Mouse (Mus musculus) hindbrain, postnatal 0 days (tissue): ENCODE data around the gene Nyap2. TPM values are rescaled to one million over a fixed set of nuclear protein-coding genes. Genes with fewer than 3 reads are reported as not detected.
A peak's percentile ranks its signal among the peaks of the same experiment; 100 is the strongest.

ENCODE experiments used
- ATAC-seq: fragments of 200-750 bp; cut with Nextera tagmentation; 2 replicates; pipeline ENCODE4 v1.8.0; 2017; ENCODE audit warnings: mild to moderate bottlenecking, moderate TSS enrichment, moderate library complexity
- DNase-seq: peaks from one replicate; pipeline ENCODE4 v3.0.0-alpha.2; 2015; ENCODE audit warnings: low spot score
- H3K27ac ChIP-seq: fragments of 300-500 bp; sonication (generic); 2 replicates; pipeline ENCODE4 v1.5.1; 2014; ENCODE audit warnings: mild to moderate bottlenecking
- H3K27me3 ChIP-seq: fragments of 300-500 bp; sonication (generic); 2 replicates; pipeline ENCODE4 v1.6.1; 2014; ENCODE audit warnings: low read length, mixed read lengths; ENCODE audit not compliant: insufficient read depth
- H3K36me3 ChIP-seq: fragments of 300-500 bp; sonication (generic); 2 replicates; pipeline ENCODE4 v1.6.1; 2014; ENCODE audit warnings: low read length, mixed read lengths; ENCODE audit not compliant: insufficient read depth
- H3K4me1 ChIP-seq: fragments of 300-500 bp; sonication (generic); 2 replicates; pipeline ENCODE4 v1.6.1; 2014; ENCODE audit warnings: antibody characterized with exemption, low read length, mixed read lengths; ENCODE audit not compliant: insufficient read depth
- H3K4me2 ChIP-seq: fragments of 300-500 bp; sonication (generic); 2 replicates; pipeline ENCODE4 v1.6.1; 2014; ENCODE audit warnings: low read depth, mild to moderate bottlenecking, low read length, moderate library complexity, mixed read lengths
- H3K4me3 ChIP-seq: fragments of 300-500 bp; sonication (generic); 2 replicates; pipeline ENCODE4 v1.5.1; 2014; ENCODE audit warnings: low read length
- H3K9ac ChIP-seq: fragments of 300-500 bp; sonication (generic); replicated peaks from 2 replicates; pipeline ENCODE4 v1.6.1; 2014; ENCODE audit warnings: mild to moderate bottlenecking, low read length, moderate library complexity, mixed read lengths
- H3K9me3 ChIP-seq: fragments of 300-500 bp; sonication (generic); 2 replicates; pipeline ENCODE4 v1.6.1; 2016; ENCODE audit warnings: low read length, mixed read lengths
- CTCF ChIP-seq: IDR thresholded peaks from 2 replicates; pipeline ENCODE4 v1.5.1; 2016; ENCODE audit warnings: antibody characterized with exemption, control low read depth, low read depth
- WGBS: fragments of 180-500 bp; shearing (Covaris S2); extraction: QIAGEN DNeasy Blood & Tissue Kit; methylation state at CpG from one replicate; pipeline ENCODE4 v1.1.7; 2014; 5-methylcytosine and 5-hydroxymethylcytosine counted together
- polyA plus RNA-seq: library from polyadenylated mRNA; unstranded; fragments of >200 nt; fragmentation: Nextera tagmentation; extraction: Ambion mirVana; gene quantifications from 2 replicates; pipeline ENCODE4 v1.2.1, GENCODE M21; 2015
- total RNA-seq: library from RNA; depleted of rRNA; stranded (reverse); fragments of >200 nt; gene quantifications from 2 replicates; pipeline ENCODE4 v1.2.3, GENCODE M21; 2014

Nyap2 gene
- total and polyA plus RNA-seq, 2 experiments from 2014 or later = 12.5 to 39.3 TPM

DNA sequence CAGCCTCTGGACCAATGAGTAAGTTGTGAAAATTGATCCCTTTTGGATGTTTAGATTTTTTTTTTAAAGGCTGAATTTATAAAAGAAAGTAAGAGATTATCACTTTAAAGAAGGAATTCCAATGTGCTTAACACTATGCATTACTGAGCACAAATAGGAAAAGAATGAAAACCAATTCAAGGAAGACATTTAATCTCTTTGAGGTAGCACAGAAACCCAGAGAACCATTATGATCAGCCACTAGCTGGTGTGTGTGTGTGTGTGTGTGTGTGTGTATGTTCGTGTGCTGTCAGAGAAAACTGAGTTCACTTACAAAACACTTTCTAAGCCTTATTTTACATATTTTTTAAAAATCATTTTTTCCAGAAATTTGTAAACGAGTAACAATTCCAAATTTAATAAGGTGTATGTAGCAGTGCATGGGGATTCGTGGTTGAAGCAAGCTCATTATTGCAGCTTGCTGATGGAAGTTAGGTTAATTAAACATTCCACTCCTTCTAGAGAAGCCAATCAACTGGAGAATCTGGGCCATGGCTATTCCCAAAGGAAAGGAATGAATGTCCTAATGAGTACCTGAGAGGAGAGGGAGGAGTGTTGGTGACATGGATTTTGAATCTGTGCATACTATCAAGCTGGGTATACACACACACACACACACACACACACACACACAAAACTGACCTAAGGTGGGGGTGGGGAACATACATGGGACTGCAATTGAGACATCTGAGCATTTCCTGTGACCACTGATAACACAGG lies 171.9 kb downstream of the Nyap2 start:
- DNase-seq (peak; percentile 33), ATAC-seq (peak; percentile 59; the same call in 1 of the 2 replicates)
- Histone ChIP-seq H3K9ac (no peak overlapping the region), H3K36me3 (no peaks in the 10 kb centered on the region), H3K4me3 (no peak overlapping the region), H3K4me1 (no peaks in the 10 kb centered on the region), H3K4me2 (no peak overlapping the region), H3K9me3 (no peaks in the 10 kb centered on the region), H3K27me3 (no peaks in the 10 kb centered on the region), H3K27ac (no peak overlapping the region)
- WGBS = 61% methylated on average over 3 of the region's 3 CpGs
- no peak for TF ChIP-seq CTCF

- H3K4me2 ChIP-seq = no peak overlapping the region
- 90% methylated on average over 11 of the region's 11 CpGs for WGBS
- no peak overlapping the region for H3K9ac ChIP-seq
- H3K27ac ChIP-seq = no peak overlapping the region
- no peaks in the 10 kb centered on the region for H3K9me3 ChIP-seq
- TF ChIP-seq CTCF = no peak
- no peaks in the 10 kb centered on the region for H3K27me3 ChIP-seq
- H3K4me3 ChIP-seq = no peak overlapping the region
- DNase-seq (no peak), ATAC-seq (no peak)
- no peaks in the 10 kb centered on the region for H3K4me1 ChIP-seq
- no peaks in the 10 kb centered on the region for H3K36me3 ChIP-seq
Measured at GRCm38 (mm10) chr1:81250068-81250467, 173.3 kb downstream of the Nyap2 start.

DNA sequence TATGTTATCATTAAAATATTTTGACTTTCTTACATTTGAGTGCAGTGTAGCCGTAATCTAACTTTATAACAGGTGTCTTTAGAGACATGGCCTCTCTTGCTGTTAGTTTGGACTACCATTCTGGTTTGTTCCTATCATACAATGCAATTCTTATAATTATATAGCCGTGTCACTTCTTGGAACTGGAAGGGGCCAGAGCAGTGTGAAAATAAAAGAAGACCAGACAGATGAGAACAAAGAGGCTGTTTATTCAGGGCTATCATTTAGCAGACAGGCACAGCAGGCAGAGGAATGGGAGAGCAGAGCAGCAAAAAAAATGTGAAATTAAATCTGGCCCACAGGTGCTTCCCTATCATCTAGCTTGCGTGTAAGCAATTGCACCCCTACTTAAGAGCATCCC lies 189.7 kb downstream of the Nyap2 start:
- no peak for ATAC-seq
- H3K27ac ChIP-seq = no peak overlapping the region; the same call in 1 of the 2 replicates
- DNase-seq = no peak
- H3K4me3 ChIP-seq = no peak overlapping the region
- H3K4me2 ChIP-seq = no peak overlapping the region
- no peak for TF ChIP-seq CTCF
- WGBS = 33% methylated on average over 3 of the region's 3 CpGs
- no peaks in the 10 kb centered on the region for H3K9me3 ChIP-seq
- H3K4me1 ChIP-seq = no peaks in the 10 kb centered on the region
- H3K27me3 ChIP-seq = no peaks in the 10 kb centered on the region
- no peaks in the 10 kb centered on the region for H3K36me3 ChIP-seq
- H3K9ac ChIP-seq = no peak overlapping the region

- Histone ChIP-seq H3K4me2 (no peak overlapping the region), H3K27ac (no peak overlapping the region), H3K9me3 (no peaks in the 10 kb centered on the region), H3K27me3 (no peaks in the 10 kb centered on the region), H3K4me1 (no peaks in the 10 kb centered on the region), H3K9ac (no peak overlapping the region), H3K4me3 (no peak overlapping the region), H3K36me3 (no peaks in the 10 kb centered on the region)
- WGBS = 33% methylated on average over 9 of the region's 9 CpGs
- TF ChIP-seq CTCF = no peak
- DNase-seq (peak; percentile 39), ATAC-seq (peak; percentile 53; the same call in 1 of the 2 replicates)
Measured at GRCm38 (mm10) chr1:81280978-81281377, 204.2 kb downstream of the Nyap2 start.

DNA sequence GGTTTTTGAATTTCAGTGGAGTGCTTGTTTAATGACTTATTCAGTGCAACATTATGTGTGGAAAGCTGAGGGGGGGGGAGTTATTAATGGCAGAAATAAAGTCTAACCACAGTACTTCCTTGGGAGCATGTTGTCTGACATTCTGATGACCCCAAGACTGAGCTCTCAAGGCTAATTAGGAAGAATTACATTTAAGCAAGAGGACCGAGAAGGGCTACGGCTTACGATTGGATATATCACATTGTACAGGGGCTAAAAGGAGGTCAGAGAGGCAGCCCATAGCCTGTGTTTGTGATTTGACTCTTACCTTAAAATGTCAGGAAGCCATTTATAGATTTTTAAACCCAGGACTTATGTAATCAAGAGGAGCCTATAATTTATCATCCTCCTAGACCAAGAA lies 208.9 kb downstream of the Nyap2 start:
- Histone ChIP-seq H3K36me3 (no peaks in the 10 kb centered on the region), H3K4me2 (no peak overlapping the region), H3K4me1 (no peaks in the 10 kb centered on the region), H3K9ac (no peak overlapping the region), H3K4me3 (no peak overlapping the region), H3K9me3 (no peaks in the 10 kb centered on the region), H3K27ac (no peak overlapping the region), H3K27me3 (no peaks in the 10 kb centered on the region)
- DNase-seq (no peak), ATAC-seq (no peak)
- 71% methylated on average over 3 of the region's 3 CpGs for WGBS
- no peak for TF ChIP-seq CTCF

- H3K27ac ChIP-seq = no peak overlapping the region
Measured at GRCm38 (mm10) chr1:81287088-81287487, 210.3 kb downstream of the Nyap2 start.

DNA sequence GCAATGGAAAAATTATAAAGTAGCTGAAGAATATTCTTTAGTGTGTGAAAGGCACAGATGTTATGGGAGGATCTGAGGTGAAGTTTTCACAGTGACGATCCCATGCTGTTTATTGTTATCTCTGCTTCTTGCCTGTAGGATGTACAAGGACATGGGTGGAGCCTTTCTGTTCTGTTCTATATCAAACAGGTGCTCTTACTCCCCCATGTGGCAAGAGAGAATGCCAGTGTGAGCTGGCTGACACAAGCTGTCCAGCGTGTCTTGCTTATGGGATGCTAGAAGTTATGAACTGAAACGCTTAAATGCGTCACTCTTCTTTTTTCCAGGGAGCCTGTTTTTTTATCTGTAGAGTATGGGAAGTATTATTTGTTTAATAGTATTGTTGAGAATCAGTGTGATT lies 224.0 kb downstream of the Nyap2 start:
- TF ChIP-seq CTCF = peak; percentile 78
- Histone ChIP-seq H3K9me3 (no peaks in the 10 kb centered on the region), H3K9ac (no peak overlapping the region), H3K4me3 (no peak overlapping the region), H3K4me2 (no peak overlapping the region), H3K36me3 (no peaks in the 10 kb centered on the region), H3K27ac (no peak overlapping the region), H3K4me1 (no peaks in the 10 kb centered on the region), H3K27me3 (no peaks in the 10 kb centered on the region)
- DNase-seq (peak; percentile 80), ATAC-seq (peak; percentile 64; the same call in 1 of the 2 replicates)
- WGBS = 51% methylated on average over 4 of the region's 4 CpGs

More at GRCm38 (mm10) chr1:81287088-81287487, 210.3 kb downstream of the Nyap2 start:
- Histone ChIP-seq H3K4me1 (no peaks in the 10 kb centered on the region), H3K4me2 (no peak overlapping the region), H3K9me3 (no peaks in the 10 kb centered on the region), H3K27me3 (no peaks in the 10 kb centered on the region), H3K4me3 (no peak overlapping the region), H3K9ac (no peak overlapping the region), H3K36me3 (no peaks in the 10 kb centered on the region)
- peak; percentile 85 for TF ChIP-seq CTCF
- ATAC-seq = peak; percentile 87
- peak; percentile 78 for DNase-seq
